Mouse (Mus musculus): ENCODE measurements at regions not wholly inside any gene's neighbourhood (a gene's known extent, or its start where the extent isn't known, plus 50 kb on each side); places are given as distances from the start of the nearest gene placed in this dataset.

- no peak for DNase-seq (ENCODE audit: low spot score)
Measured at GRCm38 (mm10) chr5:101596996-101597395, 67.8 kb downstream of the Nkx6-1 start.

- DNase-seq (ENCODE audit: low spot score): no peak
Measured at GRCm38 (mm10) chr5:101591236-101591635, 73.6 kb downstream of the Nkx6-1 start.

DNA sequence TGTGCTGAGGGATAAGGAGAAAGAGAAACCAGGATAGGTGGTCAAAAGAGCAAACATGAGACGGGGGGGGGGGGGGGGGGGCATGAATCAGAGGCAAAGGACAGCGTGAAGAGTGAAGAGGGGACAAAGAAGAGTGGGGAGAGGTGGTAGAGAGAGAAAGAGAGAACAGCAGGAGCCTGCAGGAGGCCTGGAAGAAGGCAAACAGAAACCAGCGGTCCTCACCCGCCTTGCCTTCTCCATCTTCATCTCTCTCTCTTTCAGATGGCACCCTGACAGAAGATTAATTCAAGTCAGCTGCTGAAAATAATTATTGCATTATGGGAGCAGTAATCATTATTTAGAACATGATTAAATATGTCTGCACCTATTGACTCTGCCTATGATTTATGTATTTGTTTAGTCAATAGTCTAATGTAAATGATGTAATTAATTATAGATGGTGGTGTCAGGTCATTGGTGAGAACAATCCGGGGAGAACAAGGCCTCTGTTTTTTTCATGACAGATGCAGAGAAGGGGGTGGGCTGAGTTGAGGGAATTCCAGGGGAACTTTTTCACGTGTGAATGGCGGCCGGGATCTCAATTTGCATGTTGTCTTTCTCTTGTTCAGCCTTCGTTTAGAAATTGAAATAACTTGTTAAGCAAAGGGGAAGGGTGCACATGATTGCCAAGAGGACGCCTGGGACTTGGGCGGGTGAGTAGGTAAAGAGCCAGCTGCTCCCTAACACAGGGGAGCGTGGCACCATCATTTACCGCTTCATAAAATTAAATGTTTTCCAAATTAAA is 74.3 kb downstream of the Nkx6-1 start:
- no peak for DNase-seq (ENCODE audit: low spot score)

GRCm38 (mm10) chr5:101572966-101573365 is 91.8 kb downstream of the Nkx6-1 start:
- DNase-seq (ENCODE audit: low spot score): no peak

GRCm38 (mm10) chr5:101565770-101566169 is 99.0 kb downstream of the Nkx6-1 start:
- no peak for DNase-seq (ENCODE audit: low spot score)

DNA sequence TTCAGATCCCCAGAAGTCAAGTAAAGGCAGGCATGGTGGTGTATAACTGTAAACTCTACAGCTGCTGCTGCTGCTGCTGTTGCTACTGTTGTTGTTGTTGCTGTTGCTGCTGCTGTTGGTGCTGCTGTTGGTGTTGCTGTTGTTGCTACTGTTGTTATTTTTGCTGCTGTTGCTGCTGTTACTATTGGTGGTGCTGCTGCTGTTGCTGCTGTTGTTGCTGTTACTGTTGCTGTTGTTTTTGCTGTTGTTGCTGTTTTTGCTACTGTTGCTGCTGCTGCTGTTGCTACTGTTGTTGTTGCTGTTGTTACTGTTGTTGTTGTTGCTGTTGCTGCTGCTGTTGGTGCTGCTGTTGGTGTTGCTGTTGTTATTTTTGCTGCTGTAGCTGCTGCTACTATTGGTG is 104.4 kb downstream of the Nkx6-1 start:
- DNase-seq (ENCODE audit: low spot score): no peak

GRCm38 (mm10) chr5:101558279-101558987 is 106.4 kb downstream of the Nkx6-1 start:
- DNase-seq (ENCODE audit: low spot score): no peak

GRCm38 (mm10) chr5:101557156-101557555 is 107.6 kb downstream of the Nkx6-1 start:
- DNase-seq (ENCODE audit: low spot score): no peak

GRCm38 (mm10) chr5:101543326-101543725 is 121.5 kb downstream of the Nkx6-1 start:
- no peak for DNase-seq (ENCODE audit: low spot score)

GRCm38 (mm10) chr5:101539818-101540217 is 125.0 kb downstream of the Nkx6-1 start:
- DNase-seq (ENCODE audit: low spot score): no peak

DNA sequence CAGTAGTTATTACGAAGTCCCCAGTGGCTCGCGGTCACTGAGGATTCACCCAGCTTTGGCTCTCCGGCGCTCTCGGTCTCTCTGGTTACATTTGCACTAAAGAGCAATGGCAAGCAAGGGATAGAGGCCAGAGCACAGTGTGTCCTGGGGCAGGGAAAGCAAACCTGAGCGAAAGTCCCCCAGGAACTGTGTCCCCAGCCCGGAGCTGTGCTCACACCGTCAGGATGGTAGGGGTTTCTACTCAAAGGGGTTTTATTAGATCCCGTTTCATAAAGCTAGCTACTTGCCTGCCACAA is 125.6 kb downstream of the Nkx6-1 start:
- DNase-seq (ENCODE audit: low spot score): no peak

DNA sequence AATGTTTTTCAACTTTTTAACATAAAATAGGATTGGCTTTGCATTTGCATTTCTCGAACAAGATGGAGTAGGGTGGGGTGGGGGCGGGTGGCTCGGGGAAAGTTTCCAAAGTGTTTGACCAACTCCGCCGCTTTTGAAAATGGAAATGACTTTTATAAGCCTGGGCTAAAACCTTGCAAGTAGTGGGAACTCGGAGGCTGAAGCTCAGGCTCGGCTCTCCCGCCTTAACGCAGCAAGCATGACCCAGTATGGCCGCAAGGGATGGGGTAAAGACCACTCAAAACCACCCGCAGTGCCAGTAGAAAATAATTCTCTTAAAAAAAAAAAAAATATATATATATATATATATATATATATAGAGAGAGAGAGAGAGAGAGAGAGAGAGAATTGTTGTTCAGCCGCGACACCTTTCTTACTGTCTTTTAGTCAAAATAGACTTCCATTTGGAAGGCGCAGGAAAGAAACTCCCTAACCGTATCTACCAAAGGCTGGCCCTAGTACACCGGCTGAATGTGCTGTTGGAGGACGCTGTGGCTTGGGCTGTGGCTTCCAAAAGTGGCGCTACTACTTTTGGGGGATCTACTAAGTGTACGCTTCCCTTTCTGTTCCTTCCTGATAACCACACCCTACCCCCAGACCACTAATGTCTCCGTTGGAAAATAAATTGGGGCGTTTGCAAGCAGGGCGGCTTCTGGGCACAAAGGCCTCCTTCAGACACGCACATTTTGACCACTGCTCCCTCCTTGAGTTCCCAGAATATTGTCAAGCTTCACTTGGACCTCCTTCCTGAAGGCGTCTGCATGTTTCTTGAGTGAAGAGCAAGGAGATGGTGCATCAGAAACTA is 126.2 kb downstream of the Nkx6-1 start:
- DNase-seq (ENCODE audit: low spot score): no peak

GRCm38 (mm10) chr5:101537518-101538380 is 127.0 kb downstream of the Nkx6-1 start:
- DNase-seq (ENCODE audit: low spot score): no peak

DNA sequence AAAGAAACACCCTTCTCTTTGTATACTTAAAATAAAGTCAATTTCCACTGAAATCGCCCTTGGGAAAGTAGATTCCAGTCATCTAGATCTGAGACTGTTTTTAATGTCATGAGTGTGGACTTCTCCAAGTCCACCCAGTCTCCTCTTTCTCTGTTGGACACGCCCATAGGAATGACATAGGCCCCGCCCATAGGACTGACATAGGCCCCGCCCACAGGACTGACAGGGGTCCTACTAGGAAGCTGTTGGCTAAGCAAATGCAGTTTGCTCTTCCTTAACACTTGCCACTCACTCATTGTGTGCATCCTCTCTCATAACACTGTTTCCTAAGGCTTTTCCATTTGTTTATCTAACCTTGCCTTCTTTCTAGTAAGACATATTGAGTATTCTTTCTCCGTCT is 129.3 kb downstream of the Nkx6-1 start:
- DNase-seq (ENCODE audit: low spot score): no peak

DNA sequence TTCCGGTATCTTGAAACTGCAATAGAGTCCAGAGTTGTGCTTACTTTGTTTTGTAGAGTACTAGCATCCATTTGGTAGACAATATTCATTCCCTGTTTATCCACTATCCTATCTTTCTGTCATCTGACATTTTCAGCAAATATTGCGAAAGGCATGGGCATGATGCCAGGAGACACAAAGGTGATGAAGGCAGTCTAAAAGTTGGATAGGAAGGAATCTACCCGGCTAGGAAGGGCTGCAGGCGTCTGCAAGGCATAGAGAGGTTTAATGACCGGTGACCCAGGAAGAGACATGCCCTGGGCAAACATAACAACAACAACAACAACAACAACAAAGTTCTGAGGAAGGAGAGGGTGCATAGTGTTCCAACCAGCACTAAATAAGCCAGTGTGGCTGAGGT is 139.4 kb downstream of the Nkx6-1 start:
- no peak for DNase-seq (ENCODE audit: low spot score)

DNA sequence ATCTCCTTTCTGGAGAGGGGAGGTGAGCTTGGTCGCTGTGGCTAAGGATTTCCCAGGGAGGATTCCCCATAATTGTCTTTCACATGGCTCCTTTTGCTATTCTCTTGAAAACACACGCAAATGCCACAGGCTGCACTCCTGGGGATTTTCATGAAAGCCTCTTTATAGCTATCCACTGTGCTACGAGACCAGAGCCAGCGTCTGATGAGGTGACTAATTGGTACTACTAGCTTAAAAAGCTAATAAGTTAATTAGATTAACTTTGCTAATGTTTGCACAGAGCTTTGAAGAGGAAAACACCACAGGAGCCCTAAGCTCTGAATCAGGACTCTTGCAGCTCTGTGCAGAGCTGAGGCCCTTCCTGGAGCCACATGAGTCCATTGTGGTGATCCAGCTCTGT is 140.1 kb downstream of the Nkx6-1 start:
- no peak for DNase-seq (ENCODE audit: low spot score)

- DNase-seq (ENCODE audit: low spot score): no peak
Measured at GRCm38 (mm10) chr5:101523902-101524301, 140.9 kb downstream of the Nkx6-1 start.

DNA sequence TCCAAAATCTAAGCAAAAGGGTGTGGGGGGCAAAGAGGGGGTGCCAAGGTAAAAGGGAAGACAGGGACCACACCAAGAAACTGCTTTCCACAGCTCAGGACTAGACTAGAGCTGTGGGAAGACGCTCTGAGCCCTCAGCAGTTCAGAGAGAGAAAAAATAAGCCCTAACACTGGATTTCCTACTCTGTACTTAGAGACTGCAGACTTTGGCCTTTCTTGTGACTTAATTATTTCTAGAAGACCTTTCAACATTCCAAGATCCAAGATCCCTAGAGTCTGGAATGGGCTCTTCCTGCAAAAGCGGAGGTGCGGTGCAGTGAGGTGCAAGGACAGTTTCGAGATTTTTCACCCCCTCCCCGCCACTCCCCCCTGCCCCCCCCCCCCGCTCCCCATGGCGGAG is 141.3 kb downstream of the Nkx6-1 start:
- no peak for DNase-seq (ENCODE audit: low spot score)

DNA sequence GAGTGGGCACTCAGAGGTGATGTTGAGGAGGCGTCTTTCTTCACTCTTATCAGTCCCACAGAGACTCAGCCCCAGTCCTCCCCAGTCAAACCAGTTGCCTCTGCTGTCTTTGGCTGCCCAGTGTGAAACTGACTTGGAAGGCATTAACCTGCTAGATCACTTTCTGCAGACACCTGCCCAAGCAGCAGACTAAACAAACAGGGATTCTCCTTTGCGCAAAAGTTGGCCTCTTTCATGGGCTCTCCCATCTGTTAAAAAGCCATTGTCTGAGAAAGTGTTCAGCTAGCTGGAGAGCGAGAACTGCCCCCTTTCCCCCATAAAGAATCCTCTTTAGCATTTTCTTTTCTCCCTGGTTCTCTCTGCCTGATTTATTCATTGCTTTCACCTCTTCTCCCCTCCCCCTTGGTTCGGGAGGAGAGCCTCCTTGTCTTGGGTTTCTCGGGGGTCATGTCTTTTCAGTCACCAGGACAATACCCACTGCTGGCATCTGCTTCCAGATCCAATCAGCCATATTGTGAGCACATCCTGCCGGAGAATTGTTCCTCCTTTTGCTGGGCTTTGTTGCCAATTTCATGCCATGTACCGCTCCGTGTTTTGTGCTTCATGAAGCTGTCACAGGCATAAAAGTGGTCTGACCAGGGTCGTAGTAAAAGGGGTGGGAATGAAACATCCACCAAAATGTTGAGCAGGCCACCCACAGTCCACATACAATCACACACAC is 143.7 kb downstream of the Nkx6-1 start:
- no peak for DNase-seq (ENCODE audit: low spot score)

DNA sequence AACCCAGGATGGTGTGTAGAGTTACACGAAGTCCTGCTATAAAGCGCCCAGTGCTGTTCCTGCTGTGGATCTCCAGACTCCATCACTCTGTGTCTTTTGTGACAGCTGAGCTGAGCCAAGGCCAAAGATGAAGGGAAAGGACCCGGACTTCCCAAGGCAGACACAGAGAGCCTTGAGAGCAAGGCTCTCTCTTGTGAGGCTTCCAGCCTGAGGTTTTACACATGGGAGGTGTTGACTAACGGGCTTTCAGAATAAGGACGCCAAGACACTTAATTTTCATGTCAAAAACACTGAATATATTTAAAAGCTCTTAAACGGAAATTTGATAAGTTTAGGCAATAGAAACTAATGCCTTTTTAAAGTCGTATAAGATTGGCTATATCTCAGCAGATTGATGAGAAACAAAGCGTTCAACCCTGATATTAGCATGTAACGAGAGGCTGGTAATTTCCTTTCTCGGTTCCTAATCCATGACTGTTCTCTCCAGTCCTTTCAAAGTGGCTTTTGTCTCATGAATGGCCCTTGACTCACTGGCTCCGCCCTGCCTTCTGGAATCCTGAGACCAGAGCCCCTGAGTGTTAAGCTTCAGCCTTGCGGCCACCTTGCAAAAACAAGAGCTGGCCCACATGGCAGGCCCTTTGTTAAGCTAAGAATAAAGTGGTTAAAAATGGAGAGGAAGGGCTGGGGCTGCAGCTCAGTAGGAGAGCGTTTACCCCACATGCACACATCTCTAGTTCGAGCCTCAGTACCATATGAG is 145.8 kb downstream of the Nkx6-1 start:
- no peak for DNase-seq (ENCODE audit: low spot score)

Data from thymus, postnatal 0 days (tissue).